In genomic region chr4:130295047-130295745, GRCm38 (mm10) we compare ENCODE assay signal across 11 mouse cellular contexts. TPM values are rescaled to one million over a fixed set of nuclear protein-coding genes. Genes with fewer than 3 reads are reported as not detected.
DNase-seq lines count a peak whose midpoint lies in the region; TF ChIP-seq lines count a peak whose summit lies in the region.
"Had no signal": no experiment of that assay in that cellular context is flagged by ENCODE, and none has a peak within 500 bp of the region (broad histone marks: within the 10 kb centered on the region; RNA-seq: fewer than 3 reads in every experiment).

No protein-coding gene starts in this region.

- no peak overlapping the region for H3K4me3 ChIP-seq in gastrocnemius, adult 2 months
- peak overlapping the region; percentile 38 to 54; a peak in 3 of 4 replicates for H3K4me3 ChIP-seq in MEL (ENCODE audit: control insufficient read depth in 1 of 2, insufficient read depth in 1 of 2, low read depth in 2 of 2, low read length in 2 of 2)
- no peak overlapping the region for H3K4me3 ChIP-seq in kidney, adult 2 months (ENCODE audit: insufficient read depth, low read depth, low read length)
- H3K4me3 ChIP-seq: hindbrain, embryonic 15.5 days had no signal

- WGBS in kidney, adult 2 months: 50% methylated on average over 23 of the region's 23 CpGs

- peaks cover 0 to 5% of the 10 kb centered on the region in 2 experiments; a peak in 2 of 4 replicates for H3K36me3 ChIP-seq in MEL (ENCODE audit: control insufficient read depth in 1 of 2, insufficient read depth in 2 of 2, low read length in 2 of 2)
- no peaks in the 10 kb centered on the region for H3K36me3 ChIP-seq in kidney, adult 2 months (ENCODE audit: control insufficient read depth, insufficient read depth, low read length)
- H3K36me3 ChIP-seq: hindbrain, embryonic 15.5 days had no signal

- TF ChIP-seq RAD21 in MEL (IDR thresholded peaks at IDR 0.05; ENCODE audit: low read depth, low read length): no peak; the same call in none of the 2 replicates

- peak in 1 of 2 experiments; percentile 67; a peak in 2 of 4 replicates for TF ChIP-seq POLR2A in MEL (IDR thresholded peaks at IDR 0.05; ENCODE audit: control insufficient read depth in 1 of 2, insufficient read depth in 1 of 2, low read depth in 1 of 2, low read length in 2 of 2, poor library complexity in 1 of 2)
- no peak for TF ChIP-seq POLR2A in kidney, adult 2 months (IDR thresholded peaks at IDR 0.05; ENCODE audit: low read depth, low read length)

- TF ChIP-seq EP300 in MEL (IDR thresholded peaks at IDR 0.05; ENCODE audit: low read depth in 1 of 2, low read length in 2 of 2): no peak; a peak in 1 of 4 replicates

- peak overlapping the region; percentile 53 for H3K9ac ChIP-seq in MEL (ENCODE audit: control insufficient read depth, low read depth, low read length, poor library complexity, severe bottlenecking)
- H3K9ac ChIP-seq: hindbrain, embryonic 15.5 days had no signal

- H3K9me3 ChIP-seq in MEL (replicated peaks; ENCODE audit: insufficient read depth, low read length): no peaks in the 10 kb centered on the region
- H3K9me3 ChIP-seq: hindbrain, embryonic 15.5 days had no signal

- peaks cover 13 to 14% of the 10 kb centered on the region in 2 experiments for H3K4me1 ChIP-seq in MEL (ENCODE audit: control insufficient read depth in 1 of 2, insufficient read depth in 2 of 2, low read length in 2 of 2)
- no peaks in the 10 kb centered on the region; the same call in 1 of the 2 replicates for H3K4me1 ChIP-seq in kidney, adult 2 months (ENCODE audit: control insufficient read depth, insufficient read depth, low read length)
- H3K4me1 ChIP-seq: hindbrain, embryonic 15.5 days had no signal

- no peaks in the 10 kb centered on the region for H3K79me2 ChIP-seq in MEL (ENCODE audit: control insufficient read depth, insufficient read depth, low read length, poor library complexity)

- intact Hi-C loops in gastrocnemius, adult 2 months (cut with DNase I): no loop called here

- DNase-seq in gastrocnemius, adult 2 months: no peak
- no peak for DNase-seq in gastrocnemius, postnatal 10 days
- DNase-seq in MEL (ENCODE audit: low read depth, low spot score): peak; percentile 75
- peak; percentile 48 for DNase-seq in heart, postnatal 4 days
- DNase-seq in lung, postnatal 10 days: peak; percentile 63
- no peak for DNase-seq in ovary, adult 18-20 months (ENCODE audit: low spot score)
- DNase-seq in gastrocnemius, postnatal 4 days (ENCODE audit: low spot score in 2 of 2): no peak
- no peak for DNase-seq in kidney, adult 2 months

- TF ChIP-seq CTCF in gastrocnemius, adult 2 months (IDR thresholded peaks at IDR 0.05): peak; percentile 38
- peak; percentile 44 to 55 (median 53) for TF ChIP-seq CTCF in MEL (IDR thresholded peaks at IDR 0.05 in 2 of 3, conservative IDR thresholded peaks at IDR 0.05 in 1 of 3; ENCODE audit: control insufficient read depth in 1 of 3, insufficient read depth in 1 of 3, low read depth in 2 of 3, low read length in 3 of 3, poor library complexity in 1 of 3, severe bottlenecking in 1 of 3)
- no peak for TF ChIP-seq CTCF in kidney, adult 2 months (conservative IDR thresholded peaks at IDR 0.05; ENCODE audit: insufficient read depth, insufficient read length, low read depth, low read length)

- H3K27me3 ChIP-seq in MEL (ENCODE audit: control insufficient read depth in 1 of 2, insufficient read depth in 2 of 2, low read length in 2 of 2): no peaks in the 10 kb centered on the region
- H3K27me3 ChIP-seq in kidney, adult 2 months (replicated peaks; ENCODE audit: control insufficient read depth, insufficient read depth, low read length): no peaks in the 10 kb centered on the region
- H3K27me3 ChIP-seq: hindbrain, embryonic 15.5 days had no signal

- no peak overlapping the region for H3K27ac ChIP-seq in gastrocnemius, adult 2 months
- peak overlapping the region; percentile 84 for H3K27ac ChIP-seq in MEL (ENCODE audit: control insufficient read depth, low read depth, low read length)
- H3K27ac ChIP-seq in kidney, adult 2 months (ENCODE audit: insufficient read depth, low read depth, low read length): no peak overlapping the region
- H3K27ac ChIP-seq: hindbrain, embryonic 15.5 days had no signal

TF ChIP-seq in MEL, 35 proteins besides CTCF, POLR2A, EP300 and RAD21:
- TF ChIP-seq KAT2A (conservative IDR thresholded peaks at IDR 0.05; ENCODE audit: low read depth, low read length) (no peak), BHLHE40 (IDR thresholded peaks at IDR 0.05; ENCODE audit: borderline replicate concordance, low read depth, low read length) (no peak), MYC (IDR thresholded peaks at IDR 0.05; ENCODE audit: low read depth, low read length) (no peak), TCF12 (IDR thresholded peaks at IDR 0.05; ENCODE audit: low read depth, low read length) (0 out of 2 replicates have a peak, but pooled peaks have one; percentile 17), MYB (IDR thresholded peaks at IDR 0.05; ENCODE audit: low read depth, low read length) (no peak), CHD1 (IDR thresholded peaks at IDR 0.05; ENCODE audit: low read depth, low read length) (no peak), NELFE (IDR thresholded peaks at IDR 0.05; ENCODE audit: low read depth, low read length) (peak; percentile 67; the same call in 1 of the 2 replicates), HCFC1 (IDR thresholded peaks at IDR 0.05; ENCODE audit: low read depth, low read length) (no peak), GATA1 (IDR thresholded peaks at IDR 0.05; ENCODE audit: low read depth, low read length) (peak; percentile 9; the same call in 1 of the 2 replicates), ELF1 (IDR thresholded peaks at IDR 0.05; ENCODE audit: low read depth, low read length) (0 out of 2 replicates have a peak, but pooled peaks have one; percentile 7), MAX (IDR thresholded peaks at IDR 0.05; ENCODE audit: low read length) (no peak), USF2 (IDR thresholded peaks at IDR 0.05; ENCODE audit: borderline replicate concordance in 1 of 2, insufficient read depth in 1 of 2, low read depth in 1 of 2, low read length in 2 of 2) (no peak), ZC3H11A (IDR thresholded peaks at IDR 0.05; ENCODE audit: low read depth, low read length) (no peak), E2F4 (IDR thresholded peaks at IDR 0.05; ENCODE audit: borderline replicate concordance, low read depth, low read length) (no peak), MAZ (IDR thresholded peaks at IDR 0.05; ENCODE audit: low read depth, low read length) (0 out of 2 replicates have a peak, but pooled peaks have one; percentile 3), UBTF (IDR thresholded peaks at IDR 0.05; ENCODE audit: borderline replicate concordance, insufficient read depth, low read depth, low read length) (no peak), POLR2AphosphoS5 (IDR thresholded peaks at IDR 0.05; ENCODE audit: borderline replicate concordance, low read depth, low read length) (no peak), SMC3 (IDR thresholded peaks at IDR 0.05; ENCODE audit: low read depth, low read length) (peak; percentile 30; the same call in 1 of the 2 replicates), RCOR1 (IDR thresholded peaks at IDR 0.05; ENCODE audit: low read depth, low read length) (peak; percentile 12; the same call in 1 of the 2 replicates), MXI1 (IDR thresholded peaks at IDR 0.05; ENCODE audit: low read depth, low read length) (peak; percentile 40; the same call in 1 of the 2 replicates), TBP (IDR thresholded peaks at IDR 0.05; ENCODE audit: low read depth, low read length) (peak; percentile 82)

RNA-seq across cellular contexts. Expression of gene Fabp3, which starts 13.2 kb away (rescaled TPM):
- total RNA-seq in gastrocnemius, adult 2 months (2021): 1,000 to 10,000 TPM in 1 of 2 experiments, 100 to 1,000 TPM in 1; 551 to 1,329 TPM
- 100 to 1,000 TPM; 465 to 601 TPM for total RNA-seq in gastrocnemius, postnatal 10 days (2021)
- not detected in 2 replicates for total RNA-seq in MEL (2012; rRNA removed)
- polyA plus RNA-seq in MEL (2012; ENCODE audit: insufficient read depth in 1 of 2, insufficient read length in 2 of 2, low read depth in 1 of 2, low replicate concordance in 2 of 2, missing spikeins in 1 of 2): under 1 TPM in 1 of 2 experiments, not detected in 1; 0.60 TPM
- total RNA-seq in heart, postnatal 4 days (2021): 1,000 to 10,000 TPM; 6,197 to 6,868 TPM
- total RNA-seq in gastrocnemius, postnatal 4 days (2021): 100 to 1,000 TPM; 453 to 501 TPM
- 235 and 321 TPM in 2 replicates for polyA plus RNA-seq in kidney, adult 2 months (2012; rRNA removed)

RNA-seq across cellular contexts. Expression of gene Gm10570, which starts 13.3 kb away (rescaled TPM):
- under 1 TPM in 1 of 2 experiments, not detected in 1; 0.54 TPM for total RNA-seq in gastrocnemius, adult 2 months (2021)
- total RNA-seq in gastrocnemius, postnatal 10 days (2021): not detected
- total RNA-seq in MEL (2012; rRNA removed): not detected in 2 replicates
- not detected for polyA plus RNA-seq in MEL (2012; ENCODE audit: insufficient read depth in 1 of 2, insufficient read length in 2 of 2, low read depth in 1 of 2, low replicate concordance in 2 of 2, missing spikeins in 1 of 2)
- under 1 TPM; 0.59 to 0.60 TPM for total RNA-seq in heart, postnatal 4 days (2021)
- total RNA-seq in gastrocnemius, postnatal 4 days (2021): under 1 TPM; 0.60 to 0.81 TPM
- 0.25 and 0.62 TPM in 2 replicates for polyA plus RNA-seq in kidney, adult 2 months (2012; rRNA removed)
- total RNA-seq: monocyte, adult 5-6 weeks had no signal
- polyA plus RNA-seq: testis, adult 2 months had no signal

RNA-seq across cellular contexts. Expression of gene Serinc2, which starts 16.2 kb away (rescaled TPM):
- 10 to 100 TPM; 48.0 to 70.7 TPM for total RNA-seq in gastrocnemius, adult 2 months (2021)
- total RNA-seq in gastrocnemius, postnatal 10 days (2021): 10 to 100 TPM; 47.8 to 51.5 TPM
- total RNA-seq in MEL (2012; rRNA removed): not detected in 2 replicates
- polyA plus RNA-seq in MEL (2012; ENCODE audit: insufficient read depth in 1 of 2, insufficient read length in 2 of 2, low read depth in 1 of 2, low replicate concordance in 2 of 2, missing spikeins in 1 of 2): under 1 TPM in 1 of 2 experiments, not detected in 1; 0.21 TPM
- total RNA-seq in heart, postnatal 4 days (2021): 1 to 10 TPM; 2.7 to 3.8 TPM
- 10 to 100 TPM; 43.2 to 53.4 TPM for total RNA-seq in gastrocnemius, postnatal 4 days (2021)
- 54.8 and 77.5 TPM in 2 replicates for polyA plus RNA-seq in kidney, adult 2 months (2012; rRNA removed)
- total RNA-seq: monocyte, adult 5-6 weeks had no signal

Comparison
In these comparisons a context has a peak if more than half of its experiments do, and no peak if none do; other contexts are left out.
1. DNase-seq: peak in MEL (single experiment), heart, postnatal 4 days (single experiment) and lung, postnatal 10 days (single experiment); none in gastrocnemius, adult 2 months (single experiment), gastrocnemius, postnatal 10 days (single experiment), ovary, adult 18-20 months (single experiment), gastrocnemius, postnatal 4 days (0 of 2) and kidney, adult 2 months (single experiment).
2. H3K4me3 ChIP-seq: peak in MEL (2 of 2); none in gastrocnemius, adult 2 months (single experiment) and kidney, adult 2 months (single experiment).
3. RNA of gene Fabp3, which starts 13.2 kb away (total RNA-seq): 6,197 to 6,868 TPM in heart, postnatal 4 days, 551 to 1,329 TPM in gastrocnemius, adult 2 months, 465 to 601 TPM in gastrocnemius, postnatal 10 days and 453 to 501 TPM in gastrocnemius, postnatal 4 days; not detected in MEL; every median in the first group is over 100 times any median in the second.
4. RNA of gene Serinc2, which starts 16.2 kb away (total RNA-seq): 48.0 to 70.7 TPM in gastrocnemius, adult 2 months, 43.2 to 53.4 TPM in gastrocnemius, postnatal 4 days and 47.8 to 51.5 TPM in gastrocnemius, postnatal 10 days; 2.7 to 3.8 TPM in heart, postnatal 4 days and not detected in MEL; every median in the first group is over 4 times any median in the second.